Mouse (Mus musculus): Measurements from ENCODE around the gene Neil1.

- TF ChIP-seq CTCF (IDR thresholded peaks at IDR 0.05) (no peak), EP300 (IDR thresholded peaks at IDR 0.05) (no peak)
These were observed 2.1 kb upstream of the Neil1 start for GRCm38 (mm10) chr9:57150192-57150591.

Measured in lung, postnatal 0 days (tissue).